Mouse (Mus musculus) lung, postnatal 25 days (tissue): ENCODE measurements around the gene Shisal2b.
"Not testable (repeated sequence)": the region's sequence is repeated elsewhere in the genome, so short reads cannot be mapped to it uniquely, and the experiment has no call there.

ENCODE experiments used
- DNase-seq: peaks from one replicate; pipeline ENCODE4 v3.0.0; 2022; ENCODE audit warnings: low spot score

Shisal2b gene

GRCm38 (mm10) chr13:104863127-104863979, at the start of gene Shisal2b:
Gene Shisal2b (minus strand): TSS chr13:104863893.
- no peak for DNase-seq

GRCm38 (mm10) chr13:104911626-104912025, 47.9 kb upstream of the Shisal2b start:
- DNase-seq = not testable (repeated sequence)

GRCm38 (mm10) chr13:104911006-104911405, 47.3 kb upstream of the Shisal2b start:
- DNase-seq = not testable (repeated sequence)

- DNase-seq = no peak
These were observed 45.0 kb upstream of the Shisal2b start for GRCm38 (mm10) chr13:104908691-104909090.

- DNase-seq = no peak
These were observed 31.1 kb upstream of the Shisal2b start for GRCm38 (mm10) chr13:104894771-104895170.

GRCm38 (mm10) chr13:104892337-104892736, 28.6 kb upstream of the Shisal2b start:
- no peak for DNase-seq

- no peak for DNase-seq
These were observed 22.8 kb upstream of the Shisal2b start for GRCm38 (mm10) chr13:104886308-104887032.

GRCm38 (mm10) chr13:104883566-104884249, 20.0 kb upstream of the Shisal2b start:
- no peak for DNase-seq

GRCm38 (mm10) chr13:104878508-104878907, 14.8 kb upstream of the Shisal2b start:
- DNase-seq = no peak

- no peak for DNase-seq
These were observed 6.2 kb upstream of the Shisal2b start for GRCm38 (mm10) chr13:104869907-104870306.

GRCm38 (mm10) chr13:104866726-104867125, 3.0 kb upstream of the Shisal2b start:
- DNase-seq = no peak

GRCm38 (mm10) chr13:104853645-104854044, 10.0 kb downstream of the Shisal2b start:
- DNase-seq = no peak

- DNase-seq = no peak
These were observed 20.2 kb downstream of the Shisal2b start for GRCm38 (mm10) chr13:104843295-104844089.

- no peak for DNase-seq
These were observed 21.8 kb downstream of the Shisal2b start for GRCm38 (mm10) chr13:104841937-104842336.

GRCm38 (mm10) chr13:104837628-104838027, 26.1 kb downstream of the Shisal2b start:
- no peak for DNase-seq

GRCm38 (mm10) chr13:104832811-104833210, 30.9 kb downstream of the Shisal2b start:
- no peak for DNase-seq

GRCm38 (mm10) chr13:104825470-104825869, 38.2 kb downstream of the Shisal2b start:
- DNase-seq = no peak

GRCm38 (mm10) chr13:104822411-104822838, 41.3 kb downstream of the Shisal2b start:
- DNase-seq = no peak

GRCm38 (mm10) chr13:104821908-104822307, 41.8 kb downstream of the Shisal2b start:
- DNase-seq = no peak

- no peak for DNase-seq
These were observed 42.5 kb downstream of the Shisal2b start for GRCm38 (mm10) chr13:104821192-104821591.

GRCm38 (mm10) chr13:104817696-104818095, 46.0 kb downstream of the Shisal2b start:
- no peak for DNase-seq
